Mouse (Mus musculus): ENCODE results near the gene Mrc2. TPM values are rescaled to one million over a fixed set of nuclear protein-coding genes. Genes with fewer than 3 reads are reported as not detected.

Gene Mrc2
- polyA plus RNA-seq (2012; rRNA removed): 16.3 and 18.4 TPM in 2 replicates

- no peak for DNase-seq (ENCODE audit: low read depth)
Measured at GRCm38 (mm10) chr11:105292124-105293071, at the start of gene Mrc2. Gene Mrc2 (plus strand): TSS chr11:105292643.

- DNase-seq (ENCODE audit: low read depth): no peak
Measured at GRCm38 (mm10) chr11:105246369-105246768, 46.1 kb upstream of the Mrc2 start.

- no peak for DNase-seq (ENCODE audit: low read depth)
Measured at GRCm38 (mm10) chr11:105246785-105247184, 45.7 kb upstream of the Mrc2 start.

GRCm38 (mm10) chr11:105247321-105247720 is 45.1 kb upstream of the Mrc2 start:
- no peak for DNase-seq (ENCODE audit: low read depth)

- no peak for DNase-seq (ENCODE audit: low read depth)
Measured at GRCm38 (mm10) chr11:105259733-105260132, 32.7 kb upstream of the Mrc2 start.

- no peak for DNase-seq (ENCODE audit: low read depth)
Measured at GRCm38 (mm10) chr11:105261116-105261515, 31.3 kb upstream of the Mrc2 start.

- DNase-seq (ENCODE audit: low read depth): no peak
Measured at GRCm38 (mm10) chr11:105261601-105262351, 30.7 kb upstream of the Mrc2 start.

- no peak for DNase-seq (ENCODE audit: low read depth)
Measured at GRCm38 (mm10) chr11:105264506-105264905, 27.9 kb upstream of the Mrc2 start.

GRCm38 (mm10) chr11:105264988-105265387 is 27.5 kb upstream of the Mrc2 start:
- DNase-seq (ENCODE audit: low read depth): no peak

GRCm38 (mm10) chr11:105270155-105270554 is 22.3 kb upstream of the Mrc2 start:
- no peak for DNase-seq (ENCODE audit: low read depth)

GRCm38 (mm10) chr11:105280456-105280855 is 12.0 kb upstream of the Mrc2 start:
- DNase-seq (ENCODE audit: low read depth): no peak

- DNase-seq (ENCODE audit: low read depth): no peak
Measured at GRCm38 (mm10) chr11:105281291-105281690, 11.2 kb upstream of the Mrc2 start.

GRCm38 (mm10) chr11:105281763-105282459 is 10.5 kb upstream of the Mrc2 start:
- DNase-seq (ENCODE audit: low read depth): no peak

- no peak for DNase-seq (ENCODE audit: low read depth)
Measured at GRCm38 (mm10) chr11:105282460-105282859, 10.0 kb upstream of the Mrc2 start.

GRCm38 (mm10) chr11:105283016-105283415 is 9.4 kb upstream of the Mrc2 start:
- DNase-seq (ENCODE audit: low read depth): no peak

- DNase-seq (ENCODE audit: low read depth): no peak
Measured at GRCm38 (mm10) chr11:105285720-105286119, 6.7 kb upstream of the Mrc2 start.

- no peak for DNase-seq (ENCODE audit: low read depth)
Measured at GRCm38 (mm10) chr11:105289403-105289802, 3.0 kb upstream of the Mrc2 start.

- no peak for DNase-seq (ENCODE audit: low read depth)
Measured at GRCm38 (mm10) chr11:105291681-105292123, 741 bp upstream of the Mrc2 start.

GRCm38 (mm10) chr11:105293101-105293581 is 698 bp downstream of the Mrc2 start:
- no peak for DNase-seq (ENCODE audit: low read depth)

- no peak for DNase-seq (ENCODE audit: low read depth)
Measured at GRCm38 (mm10) chr11:105293901-105294494, 1.6 kb downstream of the Mrc2 start.

GRCm38 (mm10) chr11:105296084-105296483 is 3.6 kb downstream of the Mrc2 start:
- DNase-seq (ENCODE audit: low read depth): no peak

Data from gonadal fat pad, adult 2 months (tissue).